ENCODE assay signal across 9 mouse cellular contexts in genomic region chr16:52451786-52452476, GRCm38 (mm10). TPM values are rescaled to one million over a fixed set of nuclear protein-coding genes. Genes with fewer than 3 reads are reported as not detected.
DNase-seq lines count a peak whose midpoint lies in the region; ATAC-seq and TF ChIP-seq lines count a peak whose summit lies in the region.
"Had no signal": no experiment of that assay in that cellular context is flagged by ENCODE, and none has a peak within 500 bp of the region (broad histone marks: within the 10 kb centered on the region; RNA-seq: fewer than 3 reads in every experiment).

No protein-coding gene starts in this region.

- TF ChIP-seq POLR2A in thymus, adult 2 months (IDR thresholded peaks at IDR 0.05; ENCODE audit: control insufficient read depth, extremely low read depth, insufficient read depth, low read length, poor library complexity) = no peak

- no peak overlapping the region for H3K27ac ChIP-seq in thymus, adult 2 months (ENCODE audit: control insufficient read depth, insufficient read depth, low read length)
- H3K27ac ChIP-seq in heart, embryonic 13.5 days (replicated peaks) = peak overlapping the region; percentile 74; the same call in 1 of the 2 replicates
- H3K27ac ChIP-seq in midbrain, embryonic 14.5 days (replicated peaks; ENCODE audit: low read depth, low read length) = no peak overlapping the region

- H3K27me3 ChIP-seq in thymus, adult 2 months (ENCODE audit: control insufficient read depth, insufficient read depth, low read length) = peaks cover 17% of the 10 kb centered on the region; the same call in 1 of the 2 replicates
- H3K27me3 ChIP-seq in heart, embryonic 13.5 days (replicated peaks) = no peaks in the 10 kb centered on the region
- no peaks in the 10 kb centered on the region for H3K27me3 ChIP-seq in midbrain, embryonic 14.5 days (ENCODE audit: control insufficient read depth, insufficient read depth, low read length)

- under 1% methylated on average over 23 of the region's 23 CpGs for WGBS in thymus, adult 2 months
- WGBS in heart, embryonic 13.5 days = under 1% methylated on average over 23 of the region's 23 CpGs
- 1% methylated on average over 23 of the region's 23 CpGs for WGBS in midbrain, embryonic 14.5 days

- peak overlapping the region; percentile 88 for H3K9ac ChIP-seq in heart, embryonic 13.5 days
- H3K9ac ChIP-seq in midbrain, embryonic 14.5 days (replicated peaks; ENCODE audit: low read length) = peak overlapping the region; percentile 52

- DNase-seq in cerebellum, adult 8-10 months = peak; percentile 9
- DNase-seq in cerebellum, postnatal 10 days = no peak
- peak; percentile 19 for DNase-seq in thymus, adult 2 months
- no peak for DNase-seq in thymus, postnatal 0 days (ENCODE audit: low spot score)
- peak; percentile 11 to 20 for DNase-seq in layer of hippocampus, postnatal 14 days (ENCODE audit: low spot score in 2 of 2)
- DNase-seq in midbrain, embryonic 14.5 days = peak; percentile 43

- no peak for TF ChIP-seq CTCF in thymus, adult 2 months (IDR thresholded peaks at IDR 0.05; ENCODE audit: borderline replicate concordance, control insufficient read depth, extremely low read depth, insufficient read depth, low read length, poor library complexity)

- peaks cover 33% of the 10 kb centered on the region for H3K4me1 ChIP-seq in thymus, adult 2 months (replicated peaks; ENCODE audit: control insufficient read depth, insufficient read depth, low read length)
- peaks cover 15% of the 10 kb centered on the region for H3K4me1 ChIP-seq in heart, embryonic 13.5 days
- H3K4me1 ChIP-seq in midbrain, embryonic 14.5 days (ENCODE audit: control insufficient read depth, insufficient read depth, low read length) = peaks cover 23% of the 10 kb centered on the region

- peak overlapping the region; percentile 36 for H3K4me3 ChIP-seq in thymus, adult 2 months (ENCODE audit: control insufficient read depth, insufficient read depth, low read length)
- peak overlapping the region; percentile 78 for H3K4me3 ChIP-seq in heart, embryonic 13.5 days
- peak overlapping the region; percentile 55 for H3K4me3 ChIP-seq in midbrain, embryonic 14.5 days (replicated peaks; ENCODE audit: low read depth, low read length)

- H3K9me3 ChIP-seq in heart, embryonic 13.5 days = no peaks in the 10 kb centered on the region
- no peaks in the 10 kb centered on the region for H3K9me3 ChIP-seq in midbrain, embryonic 14.5 days (ENCODE audit: control insufficient read depth, low read length)

- H3K4me2 ChIP-seq in heart, embryonic 13.5 days = peak overlapping the region; percentile 89
- H3K4me2 ChIP-seq in midbrain, embryonic 14.5 days (ENCODE audit: low read length) = peak overlapping the region; percentile 69

- no peaks in the 10 kb centered on the region for H3K36me3 ChIP-seq in thymus, adult 2 months (ENCODE audit: control insufficient read depth, insufficient read depth, low read length)
- no peaks in the 10 kb centered on the region for H3K36me3 ChIP-seq in heart, embryonic 13.5 days
- H3K36me3 ChIP-seq in midbrain, embryonic 14.5 days (ENCODE audit: control insufficient read depth, insufficient read depth, low read length) = no peaks in the 10 kb centered on the region

- no peak for ATAC-seq in heart, embryonic 13.5 days (ENCODE audit: extremely low read depth, insufficient number of reproducible peaks, low FRiP score, low TSS enrichment)
- no peak for ATAC-seq in midbrain, embryonic 14.5 days (ENCODE audit: low FRiP score, low TSS enrichment)
- no peak for ATAC-seq in megakaryocyte-erythroid progenitor cell, adult 5-6 weeks (replicated peaks; ENCODE audit: low FRiP score, low TSS enrichment, poor library complexity, severe bottlenecking)

RNA-seq across cellular contexts. Expression of gene Alcam, which starts 1.9 kb away (rescaled TPM):
- polyA plus RNA-seq in thymus, adult 2 months (2012; rRNA removed) = 7.3 and 7.7 TPM in 2 replicates
- polyA plus RNA-seq in thymus, postnatal 0 days (2015; fragmentation: Nextera tagmentation; extraction: Ambion mirVana) = 17.2 and 19.6 TPM in 2 replicates
- 10.8 and 11.9 TPM in 2 replicates for polyA plus RNA-seq in heart, embryonic 13.5 days (2015; fragmentation: Nextera tagmentation; extraction: Ambion mirVana)
- total RNA-seq in layer of hippocampus, postnatal 14 days (2021) = 100 to 1,000 TPM; 107 to 109 TPM
- polyA plus RNA-seq in midbrain, embryonic 14.5 days (2014; fragmentation: Nextera tagmentation; extraction: Ambion mirVana) = 46.0 and 63.1 TPM in 2 replicates
- 0.17 and 2.1 TPM in 2 replicates for total RNA-seq in megakaryocyte-erythroid progenitor cell, adult 5-6 weeks (2014; fragmentation: Nextera tagmentation)
- total RNA-seq in megakaryocyte-erythroid progenitor cell, adult 5-6 weeks (2017) = 3.8 and 4.4 TPM in 2 replicates
- total RNA-seq: MEL had no signal

Comparison
In these comparisons a context has a peak if more than half of its experiments do, and no peak if none do; other contexts are left out.
1. DNase-seq: peak in cerebellum, adult 8-10 months (single experiment), thymus, adult 2 months (single experiment), layer of hippocampus, postnatal 14 days (2 of 2) and midbrain, embryonic 14.5 days (single experiment); none in cerebellum, postnatal 10 days (0 of 2) and thymus, postnatal 0 days (single experiment).
2. Peak in every context shown above with its lines, with median percentiles within 50 percentile points of each other: H3K4me3 ChIP-seq.